Mouse (Mus musculus) cerebellum, postnatal 10 days (tissue): ENCODE results near the gene Zfp618.

Experiments used
- DNase-seq, 2 experiments: peaks; one replicate each; pipeline ENCODE4 v3.0.0; 2021; ENCODE audit warnings: mixed read lengths in 2 of 2

The Zfp618 gene

DNA sequence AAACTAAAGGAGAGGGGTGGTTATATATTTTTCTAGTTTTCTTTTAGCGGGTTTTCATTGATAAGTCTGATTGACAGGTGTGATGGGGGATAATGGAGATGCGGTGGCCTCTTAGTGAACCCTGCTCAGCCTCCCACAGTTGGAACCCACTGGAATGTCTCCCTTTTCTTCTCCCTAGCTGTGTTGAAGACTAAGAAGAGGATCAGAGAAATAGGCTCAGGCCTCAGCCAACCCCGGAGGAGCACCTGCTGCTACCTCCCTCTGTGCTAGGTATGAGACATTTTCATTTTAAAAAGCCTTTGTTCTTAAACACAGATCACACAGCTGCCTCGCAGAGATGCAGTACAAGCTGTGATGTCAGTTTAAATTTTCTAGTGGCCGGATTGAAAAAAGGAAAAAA, 68.4 kb downstream of the Zfp618 start:
- DNase-seq = no peak

GRCm38 (mm10) chr4:63035991-63036390, 70.6 kb downstream of the Zfp618 start:
- DNase-seq = no peak

DNA sequence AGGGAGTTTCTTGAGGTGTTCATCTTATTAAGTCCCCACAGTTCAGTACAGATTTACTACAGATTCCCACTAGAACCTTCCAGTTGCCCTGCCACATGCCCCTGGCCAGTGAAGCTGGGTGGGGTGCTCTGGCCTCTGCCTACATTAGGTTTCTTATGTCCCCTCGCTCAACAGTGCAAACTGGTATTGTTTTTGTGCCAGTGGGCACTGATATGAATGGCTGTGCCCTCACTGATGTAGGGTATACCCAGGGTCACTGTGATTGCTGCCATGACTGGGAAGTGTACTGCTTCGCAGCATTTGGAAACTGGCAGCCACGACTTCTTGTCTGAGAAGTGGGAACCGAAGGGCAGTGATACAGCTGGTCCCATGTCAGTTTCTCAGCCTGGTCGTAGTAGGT, 71.4 kb downstream of the Zfp618 start:
- no peak for DNase-seq

GRCm38 (mm10) chr4:63037555-63037954, 72.2 kb downstream of the Zfp618 start:
- peak; percentile 31 to 36 for DNase-seq

GRCm38 (mm10) chr4:63038265-63038664, 72.9 kb downstream of the Zfp618 start:
- no peak for DNase-seq

DNA sequence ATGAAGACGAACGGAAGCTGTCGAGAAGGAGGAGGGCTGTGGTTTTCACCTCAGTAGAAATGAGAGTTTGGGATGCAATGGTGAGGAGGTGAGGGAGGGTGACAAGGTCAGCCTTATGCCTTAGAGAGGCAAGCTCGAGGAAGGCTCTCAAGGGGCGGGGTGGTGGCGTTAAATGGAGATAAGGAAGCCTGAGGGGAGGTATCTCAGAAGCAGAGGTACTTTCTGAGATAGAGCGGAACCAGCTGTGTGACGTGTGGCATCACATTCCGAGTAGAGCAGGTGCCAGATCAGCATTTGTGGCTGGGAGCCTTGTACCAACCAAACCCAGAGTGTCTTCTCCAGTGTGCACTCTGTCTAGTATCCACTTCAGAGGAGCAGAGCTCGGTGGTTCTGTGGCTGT, 73.6 kb downstream of the Zfp618 start:
- no peak for DNase-seq

- no peak for DNase-seq
These were observed 83.2 kb downstream of the Zfp618 start for GRCm38 (mm10) chr4:63048606-63049005.

DNA sequence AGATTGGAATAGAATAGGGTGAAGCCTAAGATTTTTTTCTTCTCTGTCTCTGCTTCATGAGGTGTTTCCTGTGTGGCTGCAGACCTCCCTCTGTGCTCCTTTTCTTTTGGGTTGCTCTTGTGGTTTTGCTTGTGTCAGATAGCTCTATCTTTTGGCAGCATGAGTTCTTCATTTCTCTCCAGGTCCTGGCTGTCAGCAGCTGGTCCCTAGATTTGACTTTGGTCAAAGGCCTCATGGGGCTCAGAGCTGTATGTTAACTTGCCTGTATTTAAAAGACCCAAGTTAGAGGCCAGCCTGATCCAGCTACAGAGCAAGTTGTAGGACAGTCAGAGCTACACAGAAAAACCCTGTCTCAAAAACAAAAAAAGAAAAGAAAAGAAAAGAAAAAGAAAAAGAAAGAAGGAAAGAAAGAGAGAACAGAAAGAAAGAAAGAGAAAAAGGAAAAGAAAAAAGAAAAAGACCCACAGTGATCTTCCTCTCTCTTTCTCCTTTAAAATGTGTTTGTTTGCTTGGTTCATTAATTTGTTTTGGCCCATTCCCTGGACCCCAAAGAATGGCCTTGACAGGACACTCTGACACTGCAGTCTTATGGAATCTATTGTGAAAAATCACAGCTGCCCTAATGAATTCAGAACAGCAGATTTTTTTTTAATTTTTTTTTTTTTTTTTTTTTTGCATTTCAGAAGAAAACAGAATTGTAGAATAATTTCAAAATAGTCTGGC, 84.4 kb downstream of the Zfp618 start:
- DNase-seq = no peak

DNA sequence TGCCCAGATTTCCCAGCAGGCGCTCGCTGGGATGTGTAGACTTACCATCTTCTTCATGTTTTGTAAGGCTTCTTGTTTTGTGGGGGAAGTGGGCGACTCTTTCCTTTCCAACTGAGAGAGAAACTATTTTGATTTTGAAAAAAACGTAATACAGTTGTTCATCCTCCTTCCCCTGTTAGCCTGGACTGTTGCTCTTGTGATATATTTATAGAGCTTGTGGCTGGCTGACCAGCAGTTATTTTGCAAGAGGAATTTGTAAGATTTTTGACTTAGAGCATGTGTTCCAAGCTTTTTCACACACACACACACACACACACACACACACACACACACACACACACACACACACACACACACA, 84.9 kb downstream of the Zfp618 start:
- DNase-seq = no peak

DNA sequence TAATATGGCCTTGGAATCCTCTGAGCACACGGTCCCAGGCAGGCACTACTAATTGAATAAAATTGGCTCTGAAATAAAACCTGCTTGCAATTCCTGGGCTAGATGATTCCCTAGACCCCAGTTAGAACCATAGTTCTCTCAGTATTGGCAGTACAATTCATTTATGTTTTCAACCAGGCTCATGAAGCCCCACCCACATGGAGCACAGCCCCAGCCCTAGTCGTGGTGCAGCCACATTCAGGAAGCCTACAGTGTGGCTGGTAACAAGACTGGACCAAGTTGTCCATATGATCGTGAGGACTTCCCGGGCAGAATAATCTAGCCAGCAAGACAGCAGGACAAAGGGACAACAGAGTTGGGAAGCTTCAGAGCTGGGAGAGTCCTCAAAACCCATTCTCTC, 85.6 kb downstream of the Zfp618 start:
- no peak for DNase-seq

DNA sequence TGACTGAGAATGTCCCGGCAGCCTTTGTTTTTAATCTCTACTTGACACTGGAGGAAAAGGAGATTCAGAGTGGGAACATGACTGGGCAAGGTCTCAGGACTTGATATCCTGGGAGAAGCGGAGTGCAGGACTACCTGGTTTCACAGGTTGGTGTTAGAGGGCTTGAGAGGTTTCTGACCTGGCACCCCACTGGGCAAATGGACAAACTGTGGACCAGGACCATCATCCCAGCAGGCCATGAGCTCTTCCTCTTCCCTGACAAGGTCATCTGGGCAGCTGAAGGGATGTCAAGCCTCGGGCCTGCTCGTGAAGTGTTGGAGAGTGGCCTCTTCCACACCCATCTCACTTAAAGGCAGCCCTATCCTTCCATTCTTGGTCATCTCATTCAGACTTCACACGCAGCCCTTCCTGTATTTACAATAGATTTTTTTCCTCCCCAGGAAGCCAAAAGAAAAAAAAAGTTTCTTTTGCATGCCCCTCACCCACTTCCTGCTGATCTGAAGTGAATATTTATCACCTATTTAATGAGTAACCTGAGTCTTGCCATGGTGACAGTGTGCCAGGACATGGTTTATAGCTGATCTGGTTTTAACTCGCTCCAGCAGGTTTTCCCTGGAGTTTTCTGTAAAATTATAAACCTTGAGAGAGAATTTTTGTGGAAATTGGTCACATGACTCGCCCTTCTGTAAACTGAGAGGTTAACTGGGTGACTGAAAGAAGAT, 86.7 kb downstream of the Zfp618 start:
- DNase-seq = no peak

GRCm38 (mm10) chr4:63052662-63053033, 87.3 kb downstream of the Zfp618 start:
- DNase-seq = no peak

- DNase-seq = no peak
These were observed 89.9 kb downstream of the Zfp618 start for GRCm38 (mm10) chr4:63055216-63055745.

DNA sequence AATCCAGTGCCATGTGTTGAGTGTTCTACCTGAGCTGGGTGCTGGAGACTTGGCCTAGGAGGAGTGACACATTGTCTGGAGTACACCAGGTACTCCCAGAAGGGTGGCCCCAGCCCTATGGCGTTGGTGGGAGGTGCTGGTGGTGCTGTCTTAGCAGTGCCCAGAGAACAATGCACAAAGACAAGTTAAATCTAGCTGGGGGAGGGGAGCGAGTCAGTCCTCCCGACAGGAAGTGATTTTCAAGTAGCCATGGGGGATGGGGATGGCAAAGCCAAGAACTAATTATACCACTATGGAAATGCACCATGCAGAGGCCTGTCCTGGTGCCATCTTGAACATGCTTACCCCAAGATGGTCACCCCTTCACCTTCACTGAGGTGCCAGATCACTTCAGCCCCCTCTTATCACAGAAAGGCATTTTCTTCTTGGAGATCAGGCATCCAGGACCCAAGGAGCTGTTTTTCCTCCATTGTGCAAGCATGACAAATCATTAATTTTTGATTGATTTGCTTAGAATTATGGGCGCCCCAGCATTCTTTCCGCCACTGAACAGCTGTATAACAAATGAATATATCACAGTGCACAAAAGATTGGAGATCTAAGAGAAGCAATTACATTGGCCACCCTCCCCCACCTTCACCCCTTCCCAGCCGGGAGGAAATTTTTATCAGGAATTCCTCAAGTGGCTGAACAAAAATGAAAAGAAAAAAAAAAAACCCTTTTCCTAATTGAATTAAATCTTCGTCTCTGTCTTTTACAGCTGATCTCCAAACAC, 91.5 kb downstream of the Zfp618 start:
- DNase-seq = no peak

- DNase-seq = no peak
These were observed 92.2 kb downstream of the Zfp618 start for GRCm38 (mm10) chr4:63057581-63057980.

GRCm38 (mm10) chr4:63058686-63059085, 93.3 kb downstream of the Zfp618 start:
- DNase-seq = no peak

GRCm38 (mm10) chr4:63060358-63060757, 95.0 kb downstream of the Zfp618 start:
- DNase-seq = no peak

DNA sequence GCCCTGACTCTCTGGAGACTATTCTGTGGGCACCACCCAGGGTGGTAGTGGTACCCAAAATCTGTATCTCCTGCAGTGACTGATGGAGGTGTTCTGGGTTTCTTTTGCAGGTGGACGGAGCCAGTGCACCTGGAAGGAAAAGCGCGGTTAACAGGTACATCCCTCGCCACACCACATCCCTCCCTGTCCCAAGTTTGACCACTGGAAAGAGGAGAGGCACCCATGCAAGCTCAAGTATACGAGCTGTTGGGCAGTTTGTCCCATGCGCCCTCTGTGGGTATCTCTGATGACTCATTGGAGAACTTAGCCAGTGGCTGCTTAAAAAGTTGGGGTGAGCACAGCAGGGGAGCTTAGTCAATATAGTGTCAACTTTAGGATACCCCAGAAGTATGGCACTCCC, 96.0 kb downstream of the Zfp618 start:
- peak in 1 of 2 experiments; percentile 3 for DNase-seq

- no peak for DNase-seq
These were observed 98.0 kb downstream of the Zfp618 start for GRCm38 (mm10) chr4:63063360-63063759.

DNA sequence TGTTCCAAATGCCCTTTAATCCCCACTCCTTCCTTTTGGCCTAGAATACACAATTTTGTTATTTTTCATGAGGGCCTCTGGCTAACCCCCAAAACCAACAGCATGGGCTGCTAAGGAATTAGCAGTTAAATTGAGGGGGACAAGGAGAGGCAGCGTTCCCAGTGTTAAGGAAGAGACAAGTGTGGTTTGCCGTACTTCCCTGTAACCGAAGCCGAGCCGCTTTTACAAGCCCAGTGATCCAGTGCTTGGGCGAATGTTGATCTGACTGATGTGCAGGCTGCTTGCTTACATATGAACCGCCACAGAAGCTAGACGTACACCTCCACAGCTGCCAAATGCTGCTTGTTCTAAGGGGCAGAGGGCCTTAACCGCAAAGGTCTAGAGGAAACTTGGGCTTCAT, 99.5 kb downstream of the Zfp618 start:
- DNase-seq = no peak

DNA sequence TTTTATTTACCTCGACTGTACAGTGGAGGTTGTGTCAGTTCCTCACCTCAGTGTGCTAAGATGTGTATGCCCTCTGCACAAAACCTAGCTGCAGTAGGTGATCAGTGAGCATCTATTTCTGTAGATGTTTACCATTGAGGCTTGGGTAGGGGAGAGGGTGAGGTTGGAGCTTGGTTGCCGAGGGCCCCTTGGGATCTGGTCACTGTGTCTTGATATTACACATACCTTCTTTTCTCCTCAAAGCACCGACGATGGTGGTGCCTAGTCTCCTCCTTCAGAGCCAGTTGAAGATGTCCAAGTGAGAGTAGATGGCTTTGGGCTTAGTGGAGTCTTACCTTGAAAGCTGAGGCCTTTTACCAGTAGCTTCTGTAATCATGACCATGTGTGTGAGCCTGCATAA, 101.4 kb downstream of the Zfp618 start:
- no peak for DNase-seq

GRCm38 (mm10) chr4:63067822-63068221, 102.4 kb downstream of the Zfp618 start:
- no peak for DNase-seq

DNA sequence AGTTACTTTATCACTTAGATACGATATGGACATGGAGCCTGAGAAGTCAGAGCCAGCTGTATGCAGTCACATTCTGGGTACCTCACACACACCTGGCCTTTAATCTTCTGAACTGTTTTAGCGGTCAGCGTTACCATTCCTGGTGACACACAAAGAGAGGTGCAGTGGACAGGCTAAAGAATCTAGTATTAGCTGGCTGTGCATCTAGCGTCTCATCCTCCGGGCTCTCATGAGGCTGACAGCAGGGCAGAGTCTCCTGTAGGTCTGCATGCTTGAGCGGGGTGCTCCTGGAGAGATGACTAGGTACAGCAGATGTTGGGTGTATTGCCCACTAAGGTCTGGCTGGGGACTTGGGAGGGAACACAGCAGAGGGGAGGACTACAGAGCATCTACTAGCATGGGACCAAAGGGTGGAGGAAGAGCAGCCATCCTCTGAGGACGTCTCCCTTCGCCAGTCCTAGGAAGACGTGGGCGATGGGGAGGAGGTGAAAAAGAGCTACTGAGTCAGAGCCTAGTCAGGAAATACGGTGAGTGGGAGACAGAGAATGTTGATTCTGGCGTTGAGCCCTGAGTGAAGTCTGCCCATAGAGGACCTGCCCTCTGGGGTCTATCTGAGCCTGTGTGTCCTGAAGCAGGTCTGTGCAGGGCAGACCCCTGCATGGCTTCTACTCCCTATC, 103.3 kb downstream of the Zfp618 start:
- no peak for DNase-seq
